Mouse (Mus musculus): ENCODE data around the gene 2310034G01Rik. TPM values are rescaled to one million over a fixed set of nuclear protein-coding genes. Genes with fewer than 3 reads are reported as not detected.

Gene 2310034G01Rik
- total RNA-seq, 2 experiments from 2014 or later = 0.16 to 0.39 TPM

DNA sequence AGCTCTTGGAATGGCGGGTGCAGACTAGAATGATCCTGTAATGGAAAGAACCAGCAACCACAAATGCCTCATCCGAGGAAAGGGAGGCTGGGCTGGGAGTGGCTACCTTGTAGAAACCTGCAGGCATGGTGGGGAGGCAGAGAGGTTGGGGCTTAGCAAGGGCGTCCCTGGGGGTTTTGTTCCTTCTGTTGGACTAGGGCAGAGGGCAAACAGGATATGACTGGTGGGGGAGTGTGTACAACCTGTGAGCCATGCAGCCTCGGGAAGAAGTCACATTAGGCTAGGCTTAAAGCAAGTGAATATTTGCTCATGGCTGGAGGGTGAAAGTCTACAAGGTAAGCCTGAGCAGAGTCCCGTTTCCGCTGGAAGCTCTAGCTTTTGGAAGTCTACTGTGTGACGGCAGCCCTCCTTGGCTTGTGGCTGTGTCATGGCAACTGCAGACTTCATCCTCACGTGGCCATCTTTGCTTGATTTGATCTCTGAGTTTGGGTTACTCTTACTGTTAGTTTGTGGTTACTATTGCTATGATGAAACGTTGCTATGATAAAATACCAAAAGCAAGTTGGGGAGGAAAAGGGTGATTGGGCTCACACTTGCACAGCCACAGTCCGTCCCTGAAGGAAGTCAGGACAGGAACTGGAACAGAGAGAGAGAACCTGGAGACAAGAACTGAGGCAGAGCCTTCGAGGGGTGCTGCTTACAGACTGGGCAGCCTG is 13.3 kb upstream of the 2310034G01Rik start:
- no peak for DNase-seq
- intact Hi-C loops (cut with DNase I; ENCODE audit: low total_unique reads) = no loop called here

DNA sequence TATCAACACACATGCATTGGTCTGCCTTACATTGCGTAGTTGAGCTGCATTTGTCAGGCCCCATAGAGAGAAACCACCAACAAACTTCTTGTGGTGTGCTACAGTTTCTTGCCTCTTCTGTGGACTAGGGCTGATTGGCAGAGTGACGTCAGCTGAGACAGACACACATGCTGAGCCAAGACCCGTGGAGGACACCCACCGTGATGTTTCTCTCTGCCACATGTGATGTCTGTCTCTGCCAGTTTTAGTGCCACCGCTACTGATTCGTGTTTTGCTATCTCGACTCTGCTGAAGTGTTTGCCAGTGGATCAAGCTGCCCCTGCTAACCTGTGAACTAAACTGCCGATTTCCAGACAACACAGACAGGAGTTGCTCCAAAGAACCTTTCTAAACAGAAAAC is 12.0 kb upstream of the 2310034G01Rik start:
- no peak for DNase-seq
- intact Hi-C loops (cut with DNase I; ENCODE audit: low total_unique reads) = no loop called here

GRCm38 (mm10) chr19:46358381-46358780 is 8.3 kb upstream of the 2310034G01Rik start:
- no peak for DNase-seq
- intact Hi-C loops (cut with DNase I; ENCODE audit: low total_unique reads) = no loop called here

DNA sequence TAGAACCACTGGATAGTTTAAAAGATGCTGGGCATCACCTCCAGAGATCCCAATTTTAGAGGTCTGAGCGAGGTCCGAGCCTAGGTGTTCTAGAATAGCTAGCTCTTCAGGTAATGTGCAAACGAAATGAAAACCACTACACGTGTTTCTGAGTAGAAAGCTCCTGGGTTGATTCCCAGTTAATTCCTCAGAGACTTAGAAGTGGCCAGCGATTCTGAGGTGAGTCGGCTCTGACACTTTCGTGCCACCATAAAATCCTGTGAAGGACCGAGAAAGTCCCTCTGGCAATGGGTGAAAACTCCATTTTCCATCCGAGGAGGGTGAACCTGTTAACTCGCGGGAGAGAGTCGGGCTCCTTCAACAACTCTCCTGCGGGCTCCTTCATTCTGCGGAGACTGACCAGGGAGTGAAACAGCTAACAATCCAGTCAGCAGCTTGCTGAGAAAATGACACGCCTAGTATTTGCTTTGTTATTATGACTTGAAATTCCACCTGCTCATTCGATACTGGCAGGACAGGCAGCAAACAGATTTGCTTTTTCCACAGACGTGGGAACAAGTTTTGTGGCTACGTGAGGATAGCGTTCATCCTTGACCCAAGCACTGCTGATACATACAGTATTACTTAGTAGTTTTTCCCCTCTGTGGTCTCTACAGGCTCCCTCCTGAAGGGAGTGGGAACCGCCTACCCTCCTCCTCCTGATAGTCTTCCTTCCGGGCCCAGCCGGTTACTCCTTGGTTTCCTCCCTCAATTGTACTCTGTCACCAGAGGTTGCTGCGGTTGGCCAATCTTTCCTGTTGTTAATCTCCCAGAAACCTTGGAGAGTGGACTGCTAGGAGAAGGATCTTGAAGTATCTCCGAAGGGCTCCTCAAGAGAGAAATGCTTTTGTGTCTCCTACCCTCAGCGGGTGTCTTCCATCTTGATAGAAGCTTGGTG is 7.5 kb upstream of the 2310034G01Rik start:
- intact Hi-C loops (cut with DNase I; ENCODE audit: low total_unique reads) = no loop called here
- no peak for DNase-seq

GRCm38 (mm10) chr19:46356701-46357138 is 6.6 kb upstream of the 2310034G01Rik start:
- DNase-seq = peak; percentile 75
- intact Hi-C loops (cut with DNase I; ENCODE audit: low total_unique reads) = no loop called here

DNA sequence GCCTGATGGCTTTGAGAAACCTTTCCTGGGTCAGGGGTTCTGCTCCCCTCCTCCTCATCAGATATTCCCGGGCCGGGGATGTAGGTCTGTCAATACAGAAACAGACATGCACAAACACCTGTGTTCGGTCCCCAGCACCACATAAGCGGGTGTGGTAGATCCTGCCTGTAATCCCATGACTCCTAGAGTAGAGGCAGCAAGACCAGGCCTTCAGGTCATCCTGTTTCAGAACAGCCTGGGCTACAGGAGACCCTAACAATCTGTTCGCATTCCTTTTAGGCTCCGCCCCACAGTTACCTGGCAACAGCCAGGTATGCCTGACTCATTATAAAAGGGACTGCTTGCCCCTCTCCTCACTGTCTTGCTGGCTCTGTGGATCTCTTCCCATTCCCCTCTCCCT is 552 bp downstream of the 2310034G01Rik start:
- no peak for DNase-seq
- intact Hi-C loops (cut with DNase I; ENCODE audit: low total_unique reads) = no loop called here

DNA sequence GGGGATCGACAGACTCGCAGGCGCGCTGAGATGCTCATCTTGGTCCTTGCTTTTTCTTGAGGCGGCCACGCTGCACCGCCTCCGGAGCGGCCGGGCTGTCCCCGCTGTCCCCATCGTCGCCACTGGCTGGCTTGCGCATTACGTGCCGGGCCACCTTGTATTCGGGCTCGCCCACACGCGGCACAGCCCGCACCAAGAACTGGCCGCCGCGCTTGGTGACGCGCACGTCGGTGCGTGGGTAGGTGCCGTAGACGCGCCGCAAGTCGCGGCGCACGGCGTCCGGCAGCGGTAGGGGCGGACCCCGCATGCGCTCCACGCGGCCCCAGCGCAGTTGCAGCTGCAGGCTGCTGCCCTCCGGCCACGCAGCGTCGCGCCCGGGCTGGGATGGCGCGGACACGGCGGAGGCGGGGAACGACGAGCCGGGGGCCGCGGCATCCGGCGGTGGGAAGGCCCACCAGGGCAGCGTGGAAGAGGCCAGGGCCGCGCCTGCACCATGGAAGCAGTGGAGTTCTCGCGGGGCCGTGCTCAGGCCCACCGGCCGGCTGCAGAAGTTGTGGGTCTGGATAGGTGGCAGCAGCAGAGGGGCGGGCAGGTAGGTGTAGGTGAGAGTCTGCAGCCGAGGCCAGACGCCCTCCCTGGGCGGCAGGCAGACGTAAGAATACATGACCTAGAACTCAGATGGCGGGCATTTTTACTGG is 1.2 kb downstream of the 2310034G01Rik start:
- peak; percentile 85 for DNase-seq
- intact Hi-C loops (cut with DNase I; ENCODE audit: low total_unique reads) = no loop called here

DNA sequence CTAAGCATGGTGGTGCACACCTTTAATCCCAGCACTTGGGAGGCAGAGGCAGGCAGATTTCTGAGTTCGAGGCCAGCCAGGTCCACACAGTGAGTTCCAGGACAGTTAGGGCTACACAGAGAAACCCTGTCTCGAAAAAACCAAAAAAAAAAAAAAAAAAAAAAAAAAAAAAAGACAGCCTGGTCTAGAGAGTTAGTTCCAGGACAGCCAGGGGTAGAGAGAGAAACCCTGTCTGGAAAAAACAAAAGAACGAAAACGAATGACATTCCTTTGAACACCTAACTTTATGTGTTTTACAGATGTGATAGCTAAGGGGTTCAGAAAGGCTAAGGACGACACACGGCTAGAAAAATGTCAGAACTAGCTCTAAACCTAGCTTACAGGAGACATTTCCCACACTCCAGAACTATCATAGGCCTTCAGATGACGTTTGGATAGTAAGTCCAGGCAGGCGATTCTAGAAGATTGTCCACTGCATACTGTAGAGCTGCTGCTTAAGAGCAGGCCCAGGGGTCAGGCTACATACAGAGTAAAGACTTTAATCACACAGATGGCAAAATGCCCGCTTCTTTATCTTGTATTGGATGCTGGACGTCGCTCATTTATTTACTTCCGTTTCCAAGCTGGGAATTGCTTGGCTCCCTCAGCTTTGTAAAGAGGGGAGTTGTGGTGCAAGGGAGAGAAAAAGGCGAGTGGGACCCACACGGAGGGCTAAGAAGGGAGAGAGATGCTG is 2.0 kb downstream of the 2310034G01Rik start:
- DNase-seq = no peak
- intact Hi-C loops (cut with DNase I; ENCODE audit: low total_unique reads) = no loop called here

- intact Hi-C loops (cut with DNase I; ENCODE audit: low total_unique reads) = no loop called here
Measured at GRCm38 (mm10) chr19:46347146-46347545, 3.0 kb downstream of the 2310034G01Rik start.

GRCm38 (mm10) chr19:46344710-46345419 is 5.2 kb downstream of the 2310034G01Rik start:
- no peak for DNase-seq
- intact Hi-C loops (cut with DNase I; ENCODE audit: low total_unique reads) = no loop called here

More at GRCm38 (mm10) chr19:46347146-46347545, 3.0 kb downstream of the 2310034G01Rik start:
- no peak for DNase-seq

DNA sequence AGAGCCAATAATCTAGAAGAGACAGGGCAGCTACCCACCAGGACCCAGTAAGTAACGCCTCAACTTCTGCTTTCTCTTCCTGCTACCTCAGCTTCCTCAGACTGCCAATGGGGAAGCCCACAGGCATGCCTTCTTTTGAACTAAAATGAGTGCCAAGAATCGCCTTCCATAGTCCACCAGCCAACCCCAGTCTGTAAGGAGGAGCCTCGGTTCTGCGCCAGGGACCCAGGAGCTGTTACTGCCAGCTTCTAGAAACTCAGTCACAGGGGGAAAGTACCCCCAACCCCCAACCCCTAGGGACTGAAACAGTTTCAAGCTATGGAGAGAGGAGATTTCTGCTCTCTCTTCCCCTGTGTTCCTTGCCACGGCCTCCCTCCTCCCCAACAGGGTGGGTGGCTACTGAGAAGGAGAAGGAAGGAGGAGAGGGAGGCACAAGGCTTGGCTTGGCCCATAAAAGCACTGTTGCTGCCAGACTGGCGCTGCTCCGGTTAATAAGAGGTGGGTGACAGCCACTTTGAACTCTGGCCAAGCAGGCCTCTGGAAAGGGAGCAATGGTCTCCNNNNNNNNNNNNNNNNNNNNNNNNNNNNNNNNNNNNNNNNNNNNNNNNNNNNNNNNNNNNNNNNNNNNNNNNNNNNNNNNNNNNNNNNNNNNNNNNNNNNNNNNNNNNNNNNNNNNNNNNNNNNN is 10.7 kb downstream of the 2310034G01Rik start:
- intact Hi-C loops (cut with DNase I; ENCODE audit: low total_unique reads) = loop anchor here (10.0 kb wide), 1 partner anchor 105 kb away; no protein-coding TSS in a partner anchor
- DNase-seq = no peak

- DNase-seq = no peak
- intact Hi-C loops (cut with DNase I; ENCODE audit: low total_unique reads) = loop anchor here (10.0 kb wide), 1 partner anchor 106 kb away; no protein-coding TSS in a partner anchor
Measured at GRCm38 (mm10) chr19:46338942-46339286, 11.2 kb downstream of the 2310034G01Rik start.

DNA sequence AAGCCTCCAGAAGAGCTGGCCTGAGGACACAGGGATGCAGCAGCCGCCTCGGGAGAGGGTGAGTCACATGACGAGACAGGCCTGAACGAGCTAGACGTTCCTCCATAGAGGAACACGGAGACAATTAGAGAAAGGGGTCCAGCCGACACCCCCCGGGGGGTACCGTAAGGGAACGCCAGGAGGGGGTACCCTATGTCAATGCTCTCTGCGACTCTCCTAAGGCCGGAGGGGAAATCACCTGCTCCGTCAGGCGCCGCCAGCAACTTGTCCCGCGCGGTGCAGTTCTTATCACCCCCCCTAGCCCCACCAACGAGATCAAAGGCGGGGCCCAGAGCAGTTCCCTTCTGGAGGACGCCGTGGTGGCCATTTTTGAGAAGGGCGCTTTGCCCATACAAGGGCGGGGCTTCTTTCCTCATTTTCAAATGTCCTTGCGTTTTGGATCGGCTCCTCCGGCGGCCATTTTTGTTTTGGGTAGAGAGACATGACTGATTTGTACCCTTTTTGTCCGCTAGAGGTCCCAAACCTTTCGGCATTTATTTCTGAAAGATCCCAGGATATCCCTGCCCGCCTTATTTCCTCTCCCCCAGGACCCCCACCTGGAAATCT is 11.7 kb downstream of the 2310034G01Rik start, which contains the start of gene Cuedc2:
Cuedc2 (minus strand) TSS at position 372 of the 606 bp plus-strand sequence.
- intact Hi-C loops (cut with DNase I; ENCODE audit: low total_unique reads) = loop anchor here (10.0 kb wide), 1 partner anchor 106 kb away; no protein-coding TSS in a partner anchor
- peak; percentile 94 for DNase-seq

GRCm38 (mm10) chr19:46337719-46338330 is 12.3 kb downstream of the 2310034G01Rik start:
- intact Hi-C loops (cut with DNase I; ENCODE audit: low total_unique reads) = loop anchor here (10.0 kb wide), 1 partner anchor 107 kb away; no protein-coding TSS in a partner anchor

DNA sequence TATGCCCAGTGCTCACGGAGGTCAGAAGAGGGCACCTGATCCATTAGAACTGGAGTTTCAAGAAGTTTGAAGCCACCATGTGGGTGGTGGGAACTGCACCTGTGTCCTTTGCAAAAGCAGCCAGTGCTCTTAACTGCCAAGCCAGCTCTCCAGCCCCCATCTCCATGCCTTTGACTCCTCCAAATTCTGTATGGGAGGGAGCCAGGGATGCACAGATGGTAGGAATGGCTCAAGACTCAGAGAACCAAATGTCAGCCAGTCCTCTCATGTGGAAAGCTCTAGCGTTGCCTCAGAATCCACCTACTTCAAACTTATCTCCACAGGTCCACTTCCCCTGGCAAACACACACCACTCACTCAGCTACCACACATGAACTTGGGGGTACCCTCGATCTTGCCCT is 16.2 kb downstream of the 2310034G01Rik start:
- intact Hi-C loops (cut with DNase I; ENCODE audit: low total_unique reads) = loop anchor here (10.0 kb wide), 1 partner anchor 111 kb away; no protein-coding TSS in a partner anchor
- no peak for DNase-seq

More at GRCm38 (mm10) chr19:46337719-46338330, 12.3 kb downstream of the 2310034G01Rik start:
- no peak for DNase-seq

DNA sequence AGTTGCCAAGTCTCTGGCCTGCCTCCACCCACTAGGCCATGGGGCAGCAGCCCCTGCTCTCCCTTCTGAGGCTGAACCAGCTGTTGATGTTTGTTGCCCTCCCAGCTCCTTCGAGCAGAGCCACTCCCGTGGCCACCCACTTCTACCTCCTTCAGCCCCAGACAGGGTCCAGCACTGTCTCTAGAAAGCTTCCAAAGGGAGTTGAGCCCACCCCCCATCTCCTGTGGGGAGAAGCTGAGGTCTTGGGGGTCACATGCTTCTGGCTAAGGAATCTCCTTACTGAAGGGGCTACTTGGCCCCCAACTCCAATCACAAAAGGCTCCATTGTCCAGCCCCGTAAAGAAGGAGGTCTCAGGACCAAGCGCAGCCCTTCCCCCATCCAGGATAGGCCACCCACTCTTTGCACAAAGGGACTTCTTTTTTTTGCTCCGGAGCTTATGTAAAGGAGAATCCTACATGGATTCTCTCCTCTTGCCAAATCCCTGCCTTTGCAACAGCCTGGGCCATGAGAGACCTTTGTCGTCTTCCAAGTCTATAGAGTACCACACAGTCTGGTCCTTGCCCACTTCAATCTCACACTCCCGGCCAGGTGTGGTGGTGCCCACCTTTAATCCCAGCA is 17.3 kb downstream of the 2310034G01Rik start:
- DNase-seq = no peak
- intact Hi-C loops (cut with DNase I; ENCODE audit: low total_unique reads) = loop anchor here (10.0 kb wide), 1 partner anchor 112 kb away; no protein-coding TSS in a partner anchor

Data from gastrocnemius, postnatal 14 days (tissue).